Mouse (Mus musculus): ENCODE measurements around the gene Inafm2.

Gene Inafm2

DNA sequence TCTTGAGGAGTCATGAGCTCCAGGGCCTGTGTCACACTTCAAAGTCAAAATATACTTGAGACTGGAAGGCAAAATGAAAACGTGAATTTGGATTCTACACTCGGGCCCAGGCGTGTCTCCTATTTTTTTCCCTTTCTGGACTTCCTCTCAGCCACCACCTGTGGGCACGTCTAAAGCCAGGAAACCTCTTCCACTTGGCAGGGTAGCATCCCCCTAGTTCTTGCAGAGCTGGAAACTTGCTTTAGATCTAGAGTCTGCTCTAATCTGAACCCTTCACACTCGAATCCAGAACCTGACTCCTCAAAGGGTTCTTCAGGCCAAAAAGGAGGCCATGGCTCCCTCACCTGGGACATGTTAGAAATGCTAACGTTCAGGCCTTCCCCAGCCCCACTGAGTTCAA lies 9.8 kb downstream of the Inafm2 start:
- no peak for DNase-seq (ENCODE audit: low spot score)

DNA sequence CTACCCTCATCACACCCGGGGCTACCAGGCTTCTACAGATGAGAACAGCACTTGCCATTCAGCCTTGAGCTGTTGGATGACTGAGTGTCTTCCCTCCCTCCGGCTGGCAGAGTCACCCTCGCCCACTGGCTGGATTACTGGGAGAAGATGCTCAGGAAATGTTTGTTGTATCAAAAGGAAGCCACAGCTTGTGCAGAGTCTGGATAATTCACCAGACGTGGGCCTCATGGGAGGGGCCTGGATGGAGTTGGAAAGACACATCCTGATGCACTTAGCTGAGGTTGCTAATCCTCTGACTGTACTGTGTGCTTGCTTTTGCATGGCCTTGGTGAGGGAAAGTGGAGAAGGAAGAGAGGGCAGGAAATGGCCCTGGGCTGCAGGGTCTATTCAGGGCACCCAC lies 10.5 kb downstream of the Inafm2 start:
- no peak for DNase-seq (ENCODE audit: low spot score)

GRCm38 (mm10) chr2:118759828-118760227 lies 14.3 kb downstream of the Inafm2 start:
- DNase-seq (ENCODE audit: low spot score) = no peak

DNA sequence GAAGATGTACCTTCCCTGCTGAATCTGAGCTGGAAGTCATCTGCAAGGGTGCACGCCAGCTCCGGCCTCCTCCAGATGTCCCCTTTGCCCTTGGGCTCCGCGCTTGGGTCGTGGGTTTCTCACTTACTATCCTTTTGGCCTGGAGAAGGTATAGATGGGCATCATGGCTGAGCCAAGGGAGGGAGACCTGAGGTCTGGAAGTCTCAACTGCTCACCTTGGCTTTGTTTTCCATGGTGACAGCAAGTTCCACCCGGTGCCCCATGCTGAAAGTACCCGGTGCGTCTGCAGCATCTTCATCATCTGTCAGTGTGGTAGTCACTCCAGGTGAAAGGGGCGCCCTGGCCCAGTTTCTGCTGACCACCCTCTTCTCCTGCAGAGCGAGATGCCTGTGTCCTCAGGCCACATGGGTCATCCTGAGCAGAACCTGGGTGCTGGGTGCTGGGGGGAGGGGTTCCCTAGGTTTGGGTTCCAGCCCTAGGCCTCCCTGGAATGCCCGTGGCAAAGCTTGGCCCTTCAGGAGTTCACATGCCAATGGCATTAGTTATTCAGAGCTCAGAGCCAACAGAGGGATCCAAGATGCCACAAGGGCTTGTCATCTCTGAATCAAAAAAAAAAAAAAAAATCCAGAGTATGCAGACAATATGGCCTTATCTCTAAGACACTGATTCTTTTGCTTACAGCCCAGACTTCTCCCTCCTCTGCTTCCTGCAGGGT lies 14.9 kb downstream of the Inafm2 start:
- DNase-seq (ENCODE audit: low spot score) = no peak

DNA sequence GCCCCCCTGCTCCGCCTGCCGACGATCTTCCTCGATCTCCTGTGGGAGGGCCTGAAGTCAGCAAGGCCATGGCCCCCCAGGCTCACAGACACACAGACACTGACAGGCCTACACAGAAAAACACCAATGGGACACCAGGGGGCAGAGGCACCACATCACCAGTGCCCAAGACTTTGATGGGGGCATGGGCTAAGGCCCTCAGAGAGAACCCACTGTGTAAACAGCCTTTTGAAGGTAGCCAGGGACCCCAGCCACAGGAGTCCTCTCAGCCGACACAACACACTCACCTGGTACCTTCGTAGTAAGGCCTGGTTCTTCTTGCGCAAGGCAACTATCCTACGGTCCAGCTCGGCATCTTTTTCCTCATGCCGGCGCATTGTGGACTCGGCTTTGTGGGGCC lies 15.8 kb downstream of the Inafm2 start:
- DNase-seq (ENCODE audit: low spot score) = no peak

- peak; percentile 90 for DNase-seq (ENCODE audit: low spot score)
Observed at GRCm38 (mm10) chr2:118761906-118762783, 16.6 kb downstream of the Inafm2 start, which contains the start of gene Ccdc9b. Ccdc9b (minus strand) TSS chr2:118762661.

GRCm38 (mm10) chr2:118762784-118763148 lies 17.2 kb downstream of the Inafm2 start:
- DNase-seq (ENCODE audit: low spot score) = no peak

DNA sequence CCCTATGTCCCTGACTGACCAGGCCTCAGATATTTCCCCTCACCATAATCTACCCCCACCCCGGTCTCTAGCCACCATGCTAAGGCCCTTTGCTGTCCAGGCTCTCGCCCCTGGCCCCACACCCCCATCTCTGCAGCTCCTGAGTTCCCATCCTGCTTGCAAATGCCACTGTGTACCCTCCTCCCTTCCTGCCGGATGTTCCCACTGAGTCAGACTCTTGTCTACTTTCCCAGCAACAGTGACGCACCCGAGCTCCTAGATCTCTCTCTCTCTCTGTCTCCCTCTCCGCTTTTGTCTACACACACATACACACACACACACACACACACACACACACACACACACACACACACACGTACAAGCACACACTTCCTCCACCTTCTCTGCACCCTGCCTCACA lies 17.9 kb downstream of the Inafm2 start:
- no peak for DNase-seq (ENCODE audit: low spot score)

DNA sequence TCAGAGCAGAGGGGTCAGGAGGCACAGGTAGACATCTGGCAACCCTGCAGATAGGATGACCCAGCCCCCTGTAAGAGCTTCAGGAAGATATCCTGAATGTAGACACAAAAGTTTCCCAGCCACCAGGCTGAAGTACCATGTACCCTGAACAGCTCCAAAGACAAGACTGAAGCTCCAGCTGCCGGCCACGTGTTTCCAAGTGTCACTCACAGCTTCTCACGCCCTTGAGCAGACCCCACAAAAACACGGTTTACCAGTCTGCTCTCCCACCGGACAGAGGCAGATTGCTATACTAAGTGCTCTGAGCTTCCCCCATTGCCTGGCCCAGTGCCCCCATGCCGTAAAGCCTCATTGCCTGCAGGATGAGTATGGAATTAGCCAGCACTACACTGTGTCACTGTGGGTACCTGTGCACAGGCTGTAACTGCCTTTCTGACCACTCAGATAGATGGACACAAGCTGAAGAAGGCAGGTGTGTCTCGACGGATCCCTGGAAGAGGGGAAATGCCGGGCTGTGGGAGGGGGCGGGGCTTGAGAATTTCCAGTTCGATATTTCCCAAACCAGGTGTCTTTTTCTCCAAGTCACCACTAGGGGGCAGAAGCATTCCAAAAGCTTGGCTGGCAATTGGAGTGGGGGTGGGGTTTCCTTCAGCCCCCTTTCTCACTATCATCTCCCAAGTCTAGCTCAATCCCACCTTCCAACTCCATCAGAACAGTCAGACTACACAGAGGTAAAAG lies 18.7 kb downstream of the Inafm2 start:
- no peak for DNase-seq (ENCODE audit: low spot score)

DNA sequence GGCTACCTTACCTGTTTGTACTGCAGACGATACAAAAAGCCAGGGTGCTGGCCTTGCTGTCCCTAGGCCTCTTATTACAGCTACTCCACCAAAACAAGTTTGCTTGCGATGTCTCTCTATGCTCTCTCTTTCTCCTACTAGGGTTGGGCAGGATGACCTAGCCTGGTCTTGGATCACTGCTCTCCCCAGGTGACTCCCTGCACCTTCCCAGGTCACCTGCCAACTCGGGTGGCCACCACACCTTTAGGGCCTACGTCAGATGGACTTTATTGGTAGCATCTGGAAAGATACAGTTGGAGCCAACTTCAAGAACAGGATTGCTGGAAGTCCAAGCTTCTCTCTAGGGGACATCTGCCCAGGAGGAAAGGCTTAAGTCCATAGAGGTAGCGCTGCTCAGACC lies 19.3 kb downstream of the Inafm2 start:
- DNase-seq (ENCODE audit: low spot score) = no peak

- no peak for DNase-seq (ENCODE audit: low spot score)
Observed at GRCm38 (mm10) chr2:118766041-118767033, 20.8 kb downstream of the Inafm2 start.

DNA sequence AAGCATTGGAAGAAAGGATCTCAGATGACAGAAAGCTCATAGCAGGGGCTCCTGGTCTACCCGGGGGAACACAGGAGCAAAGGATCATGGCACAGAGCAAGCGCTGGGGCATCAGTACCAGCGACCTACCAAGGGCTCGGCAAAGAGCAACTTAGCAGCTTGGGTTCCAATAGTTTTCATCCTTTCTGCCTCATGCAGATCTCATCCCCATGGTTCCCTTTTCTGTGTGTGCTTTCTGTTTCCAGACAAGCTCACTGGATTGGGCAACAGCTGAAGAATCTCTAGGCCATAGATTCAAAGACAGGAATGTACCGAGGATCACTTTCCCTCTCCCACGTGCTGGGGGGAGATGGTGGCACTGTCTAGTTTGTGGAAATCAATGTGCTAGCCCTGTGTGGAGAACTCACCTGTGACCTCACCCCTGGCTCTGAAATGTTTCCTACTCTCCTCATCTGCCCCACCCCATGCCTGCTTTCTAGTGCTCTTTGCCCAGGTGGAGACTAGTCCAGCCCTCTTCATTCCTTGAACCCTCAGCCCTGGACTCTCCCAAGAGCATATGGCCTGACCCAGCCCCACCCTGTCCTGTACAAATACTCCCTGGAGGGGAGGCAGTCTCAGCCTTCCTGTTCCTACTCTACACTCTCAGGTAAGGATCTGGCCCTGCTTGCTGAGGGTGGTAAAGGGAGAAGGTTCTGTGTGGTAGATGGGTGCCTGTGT lies 26.8 kb downstream of the Inafm2 start, which contains the start of gene Phgr1:
Phgr1 (plus strand) TSS at position 612 of the 717 bp plus-strand sequence.
- no peak for DNase-seq (ENCODE audit: low spot score)

DNA sequence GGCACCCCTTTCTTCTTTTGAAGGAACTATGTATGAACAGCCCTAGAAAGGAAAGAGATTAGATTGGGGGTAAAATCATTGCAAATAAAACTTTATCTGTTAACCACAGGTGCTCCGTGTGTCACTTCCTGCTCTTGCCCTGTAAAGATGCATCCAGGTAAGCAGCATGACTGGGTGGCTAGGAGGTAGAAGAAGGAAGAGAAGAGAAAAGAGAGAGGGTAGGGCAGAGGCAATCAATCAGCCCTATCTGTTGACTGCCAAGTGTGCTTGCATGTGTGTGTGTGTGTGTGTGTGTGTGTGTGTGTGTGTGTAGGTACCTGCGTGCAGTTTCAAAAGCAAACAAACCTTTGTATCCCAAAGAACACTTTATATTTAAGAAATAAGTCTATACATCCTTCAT lies 29.0 kb downstream of the Inafm2 start:
- no peak for DNase-seq (ENCODE audit: low spot score)

- no peak for DNase-seq (ENCODE audit: low spot score)
Observed at GRCm38 (mm10) chr2:118775396-118775795, 29.8 kb downstream of the Inafm2 start.

DNA sequence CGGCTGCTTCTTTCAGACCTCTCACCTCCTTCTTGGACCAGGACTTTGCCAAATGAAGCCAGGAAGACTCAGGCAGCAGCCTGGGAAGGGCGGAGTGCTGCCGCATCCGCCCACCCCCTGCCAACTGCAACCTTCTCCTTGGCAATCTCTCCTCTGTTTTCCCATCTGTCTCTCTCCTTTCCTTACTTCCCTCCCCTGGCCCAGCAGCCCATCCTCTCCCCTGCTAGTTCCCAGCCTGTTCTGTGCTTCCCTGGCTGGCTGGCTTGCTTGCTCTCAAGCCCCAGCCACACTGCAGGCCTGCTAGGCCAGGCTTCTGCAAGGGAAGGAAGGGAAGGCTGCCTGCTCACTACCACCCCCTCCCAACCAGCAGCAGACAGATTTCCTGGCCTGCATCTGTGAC lies 30.3 kb downstream of the Inafm2 start:
- no peak for DNase-seq (ENCODE audit: low spot score)

- no peak for DNase-seq (ENCODE audit: low spot score)
Observed at GRCm38 (mm10) chr2:118776295-118776694, 30.7 kb downstream of the Inafm2 start.

GRCm38 (mm10) chr2:118778418-118778817 lies 32.9 kb downstream of the Inafm2 start:
- DNase-seq (ENCODE audit: low spot score) = no peak

DNA sequence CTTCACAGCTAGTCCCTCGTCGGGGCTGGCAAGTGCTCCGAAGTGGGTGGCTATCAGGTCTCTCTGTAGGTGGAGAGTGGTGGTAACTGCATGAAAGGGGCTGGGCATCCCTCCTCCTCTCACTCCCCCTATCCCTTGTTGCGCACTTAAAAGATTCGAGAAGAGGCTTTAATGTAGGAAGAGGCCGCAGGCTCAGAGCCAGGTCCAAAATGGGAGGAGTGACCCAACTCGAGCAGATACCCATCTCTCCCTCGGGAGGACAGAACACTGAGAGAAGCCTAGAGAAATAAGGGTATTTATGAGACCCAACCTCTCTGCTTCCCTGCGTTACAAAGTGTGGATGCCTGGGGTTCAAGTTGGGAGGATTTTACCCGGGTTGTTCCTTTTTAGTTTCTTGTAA lies 33.5 kb downstream of the Inafm2 start:
- DNase-seq (ENCODE audit: low spot score) = no peak

DNA sequence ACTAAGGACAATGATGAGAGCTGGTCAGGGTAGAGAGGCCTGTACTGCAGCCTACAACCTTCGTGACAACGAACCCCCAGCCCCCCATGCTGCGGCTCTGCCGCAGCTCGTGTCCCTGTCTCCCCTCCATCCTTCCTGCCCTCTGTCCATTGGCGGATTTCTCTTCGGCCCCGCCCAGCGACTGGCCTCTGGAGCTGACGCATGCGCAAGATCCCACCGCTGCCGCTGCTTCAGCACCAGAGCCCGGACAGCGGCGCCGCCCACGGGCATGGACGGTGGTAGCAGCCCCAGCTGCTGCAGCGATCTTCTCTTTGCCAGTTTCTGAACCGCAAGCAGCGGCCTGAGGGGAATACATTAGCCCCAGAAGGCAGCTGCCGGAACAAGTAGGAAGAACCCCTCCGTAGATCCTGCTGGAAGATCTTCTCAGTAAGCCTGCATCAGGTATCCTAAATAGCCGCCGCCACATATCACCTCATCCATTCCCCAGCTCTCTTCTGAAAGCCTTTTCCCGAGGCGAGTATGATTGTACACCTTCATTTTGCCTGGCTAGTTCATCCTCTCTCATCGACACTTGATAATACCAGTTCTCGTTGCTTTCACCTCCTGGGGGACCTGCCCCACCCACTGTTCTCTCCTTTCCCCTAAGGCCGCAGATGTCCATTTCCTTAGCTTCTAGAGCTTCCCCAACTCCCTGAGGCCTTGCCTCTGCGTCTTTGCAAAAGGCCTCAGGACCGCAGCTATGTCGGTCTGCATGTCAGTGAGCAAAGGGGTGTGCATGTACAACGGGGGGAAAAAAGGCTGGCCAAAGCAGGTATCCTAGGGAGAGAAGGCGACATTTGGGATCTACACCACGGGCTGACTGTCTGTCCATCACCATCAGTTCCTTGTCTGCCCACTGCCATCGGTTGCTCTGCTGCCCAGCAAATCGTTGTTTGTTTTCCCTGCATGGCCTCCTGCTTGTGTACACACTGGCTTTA lies 34.2 kb downstream of the Inafm2 start, which contains the start of gene Disp2:
Disp2 (plus strand) TSS at position 216 of the 977 bp plus-strand sequence.
- DNase-seq (ENCODE audit: low spot score) = peak; percentile 95
